Comparison of ENCODE assay signal across 14 mouse cellular contexts in genomic region chr2:69381740-69382139, GRCm38 (mm10). TPM values are rescaled to one million over a fixed set of nuclear protein-coding genes. Genes with fewer than 3 reads are reported as not detected.
A peak's percentile ranks its signal among the peaks of the same experiment; 100 is the strongest.
DNase-seq lines count a peak whose midpoint lies in the region; ATAC-seq and TF ChIP-seq lines count a peak whose summit lies in the region.
"Had no signal": no experiment of that assay in that cellular context is flagged by ENCODE, and none has a peak within 500 bp of the region (broad histone marks: within the 10 kb centered on the region; RNA-seq: fewer than 3 reads in every experiment).

No protein-coding gene starts in this region.

- DNase-seq in embryo, embryonic 10 days (ENCODE audit: low spot score): peak; percentile 38
- no peak for DNase-seq in embryo, embryonic 9.5 days (ENCODE audit: extremely low spot score)
- no peak for DNase-seq in liver, adult 2 months (ENCODE audit: extremely low read depth, low read depth, low spot score)
- no peak for DNase-seq in brain, embryonic 14.5 days (ENCODE audit: low read depth)
- no peak for DNase-seq in c-Kit-positive CD71-positive TER-119-positive erythroid progenitor cells, embryonic 14.5 days (ENCODE audit: low spot score)
- no peak for DNase-seq in layer of hippocampus, postnatal 25 days (ENCODE audit: extremely low spot score in 1 of 2, low spot score in 1 of 2)
- DNase-seq: adrenal gland, adult 8-10 months; cerebellum, postnatal 25 days had no signal

- no peak overlapping the region for H3K4me3 ChIP-seq in liver, adult 2 months (ENCODE audit: insufficient read depth, low read depth, low read length)
- H3K4me3 ChIP-seq in liver, embryonic 12.5 days: no peak overlapping the region
- H3K4me3 ChIP-seq: forebrain, embryonic 15.5 days; midbrain, embryonic 10.5 days had no signal

- peak; percentile 64 for TF ChIP-seq CTCF in liver, adult 2 months (IDR thresholded peaks at IDR 0.05; ENCODE audit: low read depth, low read length)
- TF ChIP-seq CTCF in brain, embryonic 14.5 days (IDR thresholded peaks at IDR 0.05; ENCODE audit: borderline replicate concordance, extremely low read depth, insufficient read depth, insufficient read length): peak; percentile 25; the same call in 1 of the 2 replicates

- ATAC-seq in liver, embryonic 12.5 days: no peak
- 0 out of 2 replicates have a peak, but pooled peaks have one; percentile 42 for ATAC-seq in monocyte, adult 5-6 weeks (replicated peaks; ENCODE audit: insufficient number of reproducible peaks, low FRiP score, low TSS enrichment, poor library complexity, severe bottlenecking)
- ATAC-seq: forebrain, embryonic 15.5 days had no signal

- H3K27me3 ChIP-seq in liver, adult 2 months (ENCODE audit: control insufficient read depth, insufficient read depth, low read length): no peaks in the 10 kb centered on the region
- no peaks in the 10 kb centered on the region for H3K27me3 ChIP-seq in liver, embryonic 12.5 days (replicated peaks)
- H3K27me3 ChIP-seq: forebrain, embryonic 15.5 days had no signal

- H3K36me3 ChIP-seq in liver, adult 2 months (ENCODE audit: control insufficient read depth, insufficient read depth, low read length): no peaks in the 10 kb centered on the region
- H3K36me3 ChIP-seq in liver, embryonic 12.5 days: no peaks in the 10 kb centered on the region
- H3K36me3 ChIP-seq: forebrain, embryonic 15.5 days; midbrain, embryonic 10.5 days had no signal

- WGBS in liver, adult 2 months: 57% methylated on average over 8 of the region's 8 CpGs
- 23% methylated on average over 8 of the region's 8 CpGs for WGBS in liver, embryonic 12.5 days (ENCODE audit: insufficient replicate concordance)

- no peaks in the 10 kb centered on the region for H3K79me2 ChIP-seq in liver, adult 2 months (ENCODE audit: control insufficient read depth, insufficient read depth, low read length)

- no peak overlapping the region for H3K9ac ChIP-seq in liver, adult 2 months (ENCODE audit: low read depth, low read length)
- H3K9ac ChIP-seq in liver, embryonic 12.5 days: no peak overlapping the region
- H3K9ac ChIP-seq: forebrain, embryonic 15.5 days had no signal

- no peak overlapping the region for H3K4me2 ChIP-seq in liver, embryonic 12.5 days
- H3K4me2 ChIP-seq: forebrain, embryonic 15.5 days; heart, embryonic 11.5 days had no signal

- no peak overlapping the region for H3K27ac ChIP-seq in liver, adult 2 months (replicated peaks; ENCODE audit: insufficient read depth, low read depth, low read length)
- H3K27ac ChIP-seq in liver, embryonic 12.5 days: no peak overlapping the region
- H3K27ac ChIP-seq: forebrain, embryonic 15.5 days; midbrain, embryonic 10.5 days had no signal

- peaks cover 9% of the 10 kb centered on the region; the same call in 1 of the 2 replicates for H3K4me1 ChIP-seq in liver, adult 2 months (ENCODE audit: control insufficient read depth, insufficient read depth, low read length)
- no peaks in the 10 kb centered on the region for H3K4me1 ChIP-seq in liver, embryonic 12.5 days
- H3K4me1 ChIP-seq: forebrain, embryonic 15.5 days had no signal

- no peak for TF ChIP-seq POLR2A in liver, adult 2 months (IDR thresholded peaks at IDR 0.05; ENCODE audit: extremely low read depth, insufficient read depth, low read length)
- TF ChIP-seq POLR2A in brain, embryonic 14.5 days (IDR thresholded peaks at IDR 0.05; ENCODE audit: borderline replicate concordance, extremely low read depth, insufficient read depth, insufficient read length, poor library complexity, severe bottlenecking): no peak

- no peaks in the 10 kb centered on the region for H3K9me3 ChIP-seq in liver, embryonic 12.5 days (replicated peaks)
- H3K9me3 ChIP-seq: forebrain, embryonic 15.5 days; midbrain, embryonic 10.5 days had no signal

RNA-seq across cellular contexts. Expression of gene Dhrs9, which starts 1.5 kb away (rescaled TPM):
- 0.65 and 1.3 TPM in 2 replicates for total RNA-seq in liver, adult 2 months (2014; rRNA removed)
- polyA plus RNA-seq in liver, adult 2 months (2012; rRNA removed): 0.98 and 1.5 TPM in 2 replicates
- polyA plus RNA-seq in liver, embryonic 12.5 days (2016; fragmentation: Nextera tagmentation; extraction: Ambion mirVana): 0.06 and 0.08 TPM in 2 replicates
- not detected in 2 replicates for polyA plus RNA-seq in brain, embryonic 14.5 days (2012; rRNA removed)
- total RNA-seq in monocyte, adult 5-6 weeks (2017): 0.21 TPM in 1 of 3 replicates, not detected in the others
- total RNA-seq in layer of hippocampus, postnatal 25 days (2021): not detected
- total RNA-seq: left cerebral cortex, postnatal 14 days had no signal
- polyA plus RNA-seq: forebrain, embryonic 15.5 days; heart, embryonic 11.5 days; midbrain, embryonic 10.5 days had no signal

RNA-seq across cellular contexts. Expression of gene Abcb11, which starts 39.3 kb away (rescaled TPM):
- total RNA-seq in liver, adult 2 months (2014; rRNA removed): 597 and 649 TPM in 2 replicates
- polyA plus RNA-seq in liver, adult 2 months (2012; rRNA removed): 209 and 226 TPM in 2 replicates
- polyA plus RNA-seq in liver, embryonic 12.5 days (2016; fragmentation: Nextera tagmentation; extraction: Ambion mirVana): 1.4 and 2.2 TPM in 2 replicates
- 0.04 and 0.11 TPM in 2 replicates for polyA plus RNA-seq in brain, embryonic 14.5 days (2012; rRNA removed)
- not detected in 3 replicates for total RNA-seq in monocyte, adult 5-6 weeks (2017)
- total RNA-seq in layer of hippocampus, postnatal 25 days (2021): under 1 TPM in 1 of 2 experiments, not detected in 1; 0.07 TPM
- total RNA-seq: left cerebral cortex, postnatal 14 days had no signal
- polyA plus RNA-seq: forebrain, embryonic 15.5 days; heart, embryonic 11.5 days; midbrain, embryonic 10.5 days had no signal

Comparison
In these comparisons a context has a peak if more than half of its experiments do, and no peak if none do; other contexts are left out.
1. RNA of gene Abcb11, which starts 39.3 kb away (total RNA-seq): 597 to 649 TPM in liver, adult 2 months; 0.07 TPM in layer of hippocampus, postnatal 25 days and not detected in monocyte, adult 5-6 weeks; every median in the first group is over 100 times any median in the second.